Mouse (Mus musculus): ENCODE results near the gene Gm17469. TPM values are rescaled to one million over a fixed set of nuclear protein-coding genes. Genes with fewer than 3 reads are reported as not detected.
"Not testable (repeated sequence)": the region's sequence is repeated elsewhere in the genome, so short reads cannot be mapped to it uniquely, and the experiment has no call there.

Gm17469 gene
- not detected in 2 replicates for polyA plus RNA-seq (2012; ENCODE audit: insufficient read depth, low replicate concordance)

- not testable (repeated sequence) for H3K36me3 ChIP-seq (replicated peaks; ENCODE audit: low read length); H3K4me1 ChIP-seq; H3K9me3 ChIP-seq; H3K4me3 ChIP-seq (replicated peaks); H3K27me3 ChIP-seq (replicated peaks)
Observed at GRCm38 (mm10) chrX:124629593-124629992, at the start of gene Gm17469. Gene Gm17469 (plus strand): TSS chrX:124629893.

Other genes with a start within 250 kb of the Gm17469 start
- not detected in 2 replicates for gene Gm17584, start 129.3 kb upstream of the Gm17469 start, polyA plus RNA-seq (2012; ENCODE audit: insufficient read depth, low replicate concordance)